In genomic region chr1:128914811-128915210, GRCm38 (mm10) we compare ENCODE assay signal across 12 mouse cellular contexts.
"Had no signal": no experiment of that assay in that cellular context is flagged by ENCODE, and none has a peak within 500 bp of the region (broad histone marks: within the 10 kb centered on the region; RNA-seq: fewer than 3 reads in every experiment).

No protein-coding gene starts in this region.

- DNase-seq: retina, postnatal 1 day; right cerebral cortex, adult 18-20 months; right cerebral cortex, postnatal 14 days; right cerebral cortex, postnatal 25 days; right cerebral cortex, postnatal 4 days; spleen, adult 18-20 months; thymus, adult 18-20 months; thymus, adult 2 months; thymus, postnatal 14 days; thymus, postnatal 25 days; thymus, postnatal 36 days; thymus, postnatal 4 days had no signal
